Mouse (Mus musculus) midbrain, embryonic 14.5 days (tissue): ENCODE measurements at regions not wholly inside any gene's neighbourhood (a gene's known extent, or its start where the extent isn't known, plus 50 kb on each side); places are given as distances from the start of the nearest gene placed in this dataset.

ENCODE experiments used
- ATAC-seq: fragments of 200-750 bp; cut with Nextera tagmentation; 2 replicates; pipeline ENCODE4 v1.8.0; 2017; ENCODE audit warnings: moderate number of reproducible peaks, moderate library complexity; ENCODE audit not compliant: low FRiP score, low TSS enrichment
- DNase-seq: peaks from one replicate; pipeline ENCODE4 v3.0.0-alpha.2; 2015
- H3K27ac ChIP-seq: fragments of 300-500 bp; sonication (generic); replicated peaks from 2 replicates; pipeline ENCODE4 v1.5.1; 2014; ENCODE audit warnings: mild to moderate bottlenecking, low read depth, low read length, moderate library complexity
- H3K27me3 ChIP-seq: fragments of 300-500 bp; sonication (generic); 2 replicates; pipeline ENCODE4 v1.6.1; 2014; ENCODE audit warnings: low read length, control low read depth, mixed read lengths; ENCODE audit not compliant: control insufficient read depth, insufficient read depth
- H3K36me3 ChIP-seq: fragments of 300-500 bp; sonication (generic); 2 replicates; pipeline ENCODE4 v1.6.1; 2014; ENCODE audit warnings: low read length, control low read depth; ENCODE audit not compliant: control insufficient read depth, insufficient read depth
- H3K4me1 ChIP-seq: fragments of 300-500 bp; sonication (generic); 2 replicates; pipeline ENCODE4 v1.6.1; 2014; ENCODE audit warnings: mild to moderate bottlenecking, antibody characterized with exemption, low read length, control low read depth; ENCODE audit not compliant: control insufficient read depth, insufficient read depth
- H3K4me2 ChIP-seq: fragments of 300-500 bp; sonication (generic); 2 replicates; pipeline ENCODE4 v1.6.1; 2014; ENCODE audit warnings: mild to moderate bottlenecking, low read length, moderate library complexity
- H3K4me3 ChIP-seq: fragments of 300-500 bp; sonication (generic); replicated peaks from 2 replicates; pipeline ENCODE4 v1.5.1; 2014; ENCODE audit warnings: low read depth, low read length
- H3K9ac ChIP-seq: fragments of 300-500 bp; sonication (generic); replicated peaks from 2 replicates; pipeline ENCODE4 v1.6.1; 2014; ENCODE audit warnings: mild to moderate bottlenecking, low read length, moderate library complexity
- H3K9me3 ChIP-seq: fragments of 300-500 bp; sonication (generic); 2 replicates; pipeline ENCODE4 v1.6.1; 2016; ENCODE audit warnings: low read length, control low read depth, mixed read lengths; ENCODE audit not compliant: control insufficient read depth
- WGBS: fragments of 180-500 bp; shearing (Covaris S2); extraction: QIAGEN DNeasy Blood & Tissue Kit; methylation state at CpG from one replicate; pipeline ENCODE4 v1.1.7; 2014; 5-methylcytosine and 5-hydroxymethylcytosine counted together

- H3K4me3 ChIP-seq = no peak overlapping the region
- H3K27ac ChIP-seq = no peak overlapping the region
- H3K27me3 ChIP-seq = no peaks in the 10 kb centered on the region
- no peak overlapping the region for H3K9ac ChIP-seq
- H3K9me3 ChIP-seq = no peaks in the 10 kb centered on the region
- no peak for DNase-seq
- H3K4me1 ChIP-seq = no peaks in the 10 kb centered on the region
- 93% methylated on average over 4 of the region's 4 CpGs for WGBS
- no peaks in the 10 kb centered on the region for H3K36me3 ChIP-seq
- H3K4me2 ChIP-seq = no peak overlapping the region
- ATAC-seq = no peak
Observed at GRCm38 (mm10) chr9:5424236-5424635, 79.0 kb downstream of the Casp12 start.

GRCm38 (mm10) chr9:5448180-5448579 is 103.0 kb downstream of the Casp12 start:
- no peak for ATAC-seq
- Histone ChIP-seq H3K27ac (no peak overlapping the region), H3K36me3 (no peaks in the 10 kb centered on the region), H3K4me3 (no peak overlapping the region), H3K27me3 (no peaks in the 10 kb centered on the region), H3K9ac (no peak overlapping the region), H3K4me2 (no peak overlapping the region), H3K9me3 (no peaks in the 10 kb centered on the region), H3K4me1 (no peaks in the 10 kb centered on the region)
- WGBS = 72% methylated on average over 2 of the region's 2 CpGs
- no peak for DNase-seq

DNA sequence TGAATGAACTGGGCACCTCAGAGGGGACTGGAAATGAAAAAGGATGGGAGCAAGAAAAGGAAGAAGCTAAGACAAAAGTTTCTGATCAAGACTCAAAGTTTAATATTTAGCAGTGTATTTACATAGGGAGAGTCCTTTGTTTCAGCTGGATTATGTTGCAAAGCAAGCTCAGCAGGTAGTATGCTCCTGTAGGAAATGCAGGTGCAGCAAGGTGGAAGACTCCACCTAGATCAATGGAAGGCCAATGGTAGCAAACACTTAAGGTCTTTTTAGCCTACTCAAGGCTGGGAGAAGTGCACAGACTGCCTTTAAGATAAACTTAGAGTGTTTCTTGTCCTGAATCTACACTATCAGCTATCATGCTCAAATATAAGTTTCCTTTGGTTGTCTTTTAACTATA is 111.4 kb downstream of the Casp12 start:
- Histone ChIP-seq H3K4me3 (no peak overlapping the region), H3K4me2 (no peak overlapping the region), H3K9me3 (no peaks in the 10 kb centered on the region), H3K36me3 (no peaks in the 10 kb centered on the region), H3K27ac (no peak overlapping the region), H3K9ac (no peak overlapping the region), H3K4me1 (no peaks in the 10 kb centered on the region), H3K27me3 (no peaks in the 10 kb centered on the region)
- DNase-seq = no peak
- no peak for ATAC-seq

GRCm38 (mm10) chr9:5472012-5472411 is 126.8 kb downstream of the Casp12 start:
- DNase-seq (no peak), ATAC-seq (no peak)
- Histone ChIP-seq H3K4me3 (no peak overlapping the region), H3K9me3 (no peaks in the 10 kb centered on the region), H3K27ac (no peak overlapping the region), H3K9ac (no peak overlapping the region), H3K27me3 (no peaks in the 10 kb centered on the region), H3K36me3 (no peaks in the 10 kb centered on the region), H3K4me2 (no peak overlapping the region), H3K4me1 (no peaks in the 10 kb centered on the region)
- 78% methylated on average over 1 of the region's 1 CpGs for WGBS

GRCm38 (mm10) chr9:5474271-5474670 is 129.0 kb downstream of the Casp12 start:
- Histone ChIP-seq H3K27me3 (no peaks in the 10 kb centered on the region), H3K4me2 (no peak overlapping the region), H3K36me3 (no peaks in the 10 kb centered on the region), H3K27ac (no peak overlapping the region), H3K9ac (no peak overlapping the region), H3K4me1 (no peaks in the 10 kb centered on the region), H3K9me3 (no peaks in the 10 kb centered on the region), H3K4me3 (no peak overlapping the region)
- DNase-seq = no peak
- no peak for ATAC-seq

DNA sequence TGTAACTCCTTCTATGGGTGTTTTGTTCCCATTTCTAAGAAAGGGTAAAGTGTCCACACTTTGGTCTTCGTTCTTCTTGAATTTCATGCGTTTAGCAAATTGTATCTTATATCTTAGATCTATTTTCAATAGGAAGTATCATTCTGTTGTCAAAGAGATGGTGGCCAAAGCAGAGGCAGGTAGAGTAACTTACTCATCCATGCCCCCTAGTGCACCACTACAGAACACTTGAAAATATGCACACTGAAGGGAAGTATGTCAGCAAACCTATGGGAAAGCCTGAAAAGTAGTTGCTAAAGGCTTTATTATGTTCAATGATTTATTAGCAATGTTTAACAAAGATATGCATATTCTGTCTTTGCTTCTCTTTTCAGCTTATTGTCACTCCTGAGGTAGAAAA is 140.0 kb downstream of the Casp12 start:
- DNase-seq (no peak), ATAC-seq (no peak)

GRCm38 (mm10) chr9:5496837-5497236 is 151.6 kb downstream of the Casp12 start:
- ATAC-seq = no peak
- no peak for DNase-seq
- no peak overlapping the region for H3K4me3 ChIP-seq
- H3K36me3 ChIP-seq = no peaks in the 10 kb centered on the region
- H3K27me3 ChIP-seq = no peaks in the 10 kb centered on the region
- no peaks in the 10 kb centered on the region for H3K9me3 ChIP-seq
- H3K4me1 ChIP-seq = no peaks in the 10 kb centered on the region
- H3K9ac ChIP-seq = no peak overlapping the region
- 79% methylated on average over 2 of the region's 2 CpGs for WGBS
- H3K4me2 ChIP-seq = no peak overlapping the region
- no peak overlapping the region for H3K27ac ChIP-seq

More for the DNA sequence above, 140.0 kb downstream of the Casp12 start:
- 96% methylated on average over 2 of the region's 2 CpGs for WGBS
- Histone ChIP-seq H3K27me3 (no peaks in the 10 kb centered on the region), H3K9me3 (no peaks in the 10 kb centered on the region), H3K4me3 (no peak overlapping the region), H3K27ac (no peak overlapping the region), H3K9ac (no peak overlapping the region), H3K4me1 (no peaks in the 10 kb centered on the region), H3K4me2 (no peak overlapping the region), H3K36me3 (no peaks in the 10 kb centered on the region)

DNA sequence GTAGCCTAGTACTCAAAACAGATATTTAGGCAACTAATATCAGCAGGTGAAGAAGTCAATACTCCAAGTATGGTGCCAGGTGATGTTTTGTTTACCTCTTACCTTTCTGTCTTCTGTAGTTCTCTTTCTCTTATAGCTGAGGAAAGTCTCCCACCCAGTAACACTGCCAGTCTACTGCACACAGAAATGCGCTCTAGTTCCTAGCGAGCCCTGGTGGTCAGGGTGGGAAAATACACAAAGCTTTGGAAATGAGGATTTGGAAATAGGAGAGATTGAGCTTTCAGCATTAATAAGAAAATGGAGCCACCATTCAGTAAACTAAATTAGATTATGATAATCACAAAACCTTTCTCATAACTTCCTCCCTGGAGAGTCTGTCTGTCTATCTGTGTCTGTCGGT is 153.1 kb downstream of the Casp12 start:
- DNase-seq (peak; percentile 20), ATAC-seq (no peak)
- no peak overlapping the region for H3K4me3 ChIP-seq
- H3K4me1 ChIP-seq = no peaks in the 10 kb centered on the region
- no peak overlapping the region for H3K4me2 ChIP-seq
- no peaks in the 10 kb centered on the region for H3K9me3 ChIP-seq
- no peaks in the 10 kb centered on the region for H3K36me3 ChIP-seq
- no peaks in the 10 kb centered on the region for H3K27me3 ChIP-seq
- H3K9ac ChIP-seq = no peak overlapping the region
- 59% methylated on average over 3 of the region's 3 CpGs for WGBS
- no peak overlapping the region for H3K27ac ChIP-seq

DNA sequence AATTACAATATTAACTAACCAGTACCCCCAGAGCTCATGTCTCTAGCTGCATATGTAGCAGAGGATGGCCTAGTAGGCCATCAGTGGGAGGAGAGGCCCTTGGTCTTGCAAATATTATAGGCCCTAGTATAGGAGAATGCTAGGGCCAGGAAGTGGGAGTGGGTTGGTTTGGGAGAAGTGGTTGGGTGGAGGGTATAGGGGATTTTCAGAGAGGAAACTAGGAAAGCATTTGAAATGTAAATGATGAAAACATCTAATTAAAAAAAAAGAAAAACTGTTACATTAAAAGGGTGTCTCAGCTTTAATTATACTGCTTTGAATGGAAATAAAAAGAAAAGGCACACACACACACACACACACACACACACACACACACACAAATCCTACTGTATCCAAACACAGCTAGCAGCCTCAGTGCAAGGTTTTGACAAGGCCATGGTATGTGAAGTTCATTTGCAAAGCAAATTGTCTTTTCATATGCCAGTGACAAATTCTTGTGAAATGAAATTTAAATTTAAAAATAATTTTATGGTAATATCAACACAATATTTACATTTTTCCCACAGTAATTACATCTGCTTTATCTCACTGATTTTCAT is 180.6 kb downstream of the Casp12 start:
- no peaks in the 10 kb centered on the region for H3K4me1 ChIP-seq
- H3K27ac ChIP-seq = no peak overlapping the region
- DNase-seq = no peak
- H3K9ac ChIP-seq = no peak overlapping the region
- H3K4me2 ChIP-seq = no peak overlapping the region
- H3K4me3 ChIP-seq = no peak overlapping the region
- no peak for ATAC-seq
- H3K9me3 ChIP-seq = no peaks in the 10 kb centered on the region
- no peaks in the 10 kb centered on the region for H3K27me3 ChIP-seq
- H3K36me3 ChIP-seq = no peaks in the 10 kb centered on the region
